Mouse (Mus musculus): Measurements from ENCODE around the gene Cwc27.

Gene Cwc27

DNA sequence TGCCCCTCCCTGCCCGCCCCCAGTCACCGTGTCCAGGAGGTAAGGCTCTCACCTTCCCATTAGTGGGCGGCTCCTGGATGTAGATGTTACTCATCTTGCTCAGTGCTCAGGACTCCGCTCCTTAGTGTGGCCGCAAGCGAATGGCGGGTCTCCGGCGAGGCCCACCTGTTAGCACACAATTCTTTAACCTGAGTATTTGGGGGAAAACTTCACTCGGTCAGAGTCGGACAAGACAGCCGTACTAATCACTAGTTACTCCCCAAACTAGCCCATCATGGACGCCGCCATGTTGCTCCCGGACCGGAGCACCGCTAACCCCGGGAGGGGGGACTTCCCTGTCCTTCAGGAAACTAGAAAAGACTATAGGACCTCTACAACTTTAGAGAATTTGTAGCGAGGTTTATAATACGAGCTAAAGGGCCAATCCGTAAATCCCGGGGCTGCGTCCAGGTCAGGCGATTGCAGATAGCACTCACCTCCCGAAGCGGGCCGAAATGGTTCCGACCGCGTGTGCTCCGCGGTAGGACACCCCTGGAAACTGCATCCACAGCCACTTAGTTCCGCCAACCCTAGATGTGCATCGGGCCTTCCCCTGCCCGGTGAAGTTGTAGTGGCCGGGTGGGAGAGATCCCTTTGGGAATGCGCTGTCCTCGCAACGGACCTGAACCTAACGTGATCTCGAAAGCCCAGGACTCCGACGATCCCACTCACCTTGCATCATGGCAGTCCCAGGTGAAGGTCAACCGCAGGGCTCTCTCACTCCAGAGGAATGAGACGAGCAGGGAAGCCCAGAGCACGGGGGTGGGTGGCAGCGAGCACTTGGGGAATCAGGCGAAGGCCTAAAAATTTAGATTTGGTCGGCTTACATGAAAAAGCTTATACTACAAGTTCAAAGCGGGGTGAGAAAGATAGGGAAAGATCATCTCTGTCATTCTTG lies at the start of gene Cwc27:
Cwc27 (minus strand) TSS at position 508 of the 937 bp plus-strand sequence.
- ChIA-PET POLR2A (interaction anchor here in 2 of 4 experiments (0.6 to 2.5 kb wide), 16 partner anchors 9 to 299 kb away, joined by 3 to 9 read pairs (median 4); partner anchors contain the start of gene Shisal2b (in 1 of the 2)), CTCF (no interaction called here)

DNA sequence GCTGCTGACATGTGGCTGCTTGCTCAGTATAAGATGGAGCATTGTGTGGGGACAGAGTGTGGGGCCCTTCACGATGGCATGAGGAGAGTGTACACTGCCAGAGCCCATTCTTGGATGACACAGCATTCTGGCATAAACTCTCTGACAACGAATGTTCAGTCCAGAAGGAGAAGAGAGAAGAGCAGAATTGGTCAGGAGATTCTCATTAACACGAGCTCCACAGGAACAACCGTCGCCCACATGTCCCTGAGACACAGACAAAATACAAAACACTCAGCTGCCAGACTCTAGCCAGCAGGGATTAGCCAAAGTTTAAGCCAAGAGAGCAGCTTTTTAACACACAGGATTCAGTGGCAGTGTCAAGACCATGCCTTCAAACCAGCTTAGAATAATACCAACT lies 49.8 kb upstream of the Cwc27 start:
- CTCF ChIA-PET = no interaction called here
- POLR2A ChIA-PET = no interaction called here

DNA sequence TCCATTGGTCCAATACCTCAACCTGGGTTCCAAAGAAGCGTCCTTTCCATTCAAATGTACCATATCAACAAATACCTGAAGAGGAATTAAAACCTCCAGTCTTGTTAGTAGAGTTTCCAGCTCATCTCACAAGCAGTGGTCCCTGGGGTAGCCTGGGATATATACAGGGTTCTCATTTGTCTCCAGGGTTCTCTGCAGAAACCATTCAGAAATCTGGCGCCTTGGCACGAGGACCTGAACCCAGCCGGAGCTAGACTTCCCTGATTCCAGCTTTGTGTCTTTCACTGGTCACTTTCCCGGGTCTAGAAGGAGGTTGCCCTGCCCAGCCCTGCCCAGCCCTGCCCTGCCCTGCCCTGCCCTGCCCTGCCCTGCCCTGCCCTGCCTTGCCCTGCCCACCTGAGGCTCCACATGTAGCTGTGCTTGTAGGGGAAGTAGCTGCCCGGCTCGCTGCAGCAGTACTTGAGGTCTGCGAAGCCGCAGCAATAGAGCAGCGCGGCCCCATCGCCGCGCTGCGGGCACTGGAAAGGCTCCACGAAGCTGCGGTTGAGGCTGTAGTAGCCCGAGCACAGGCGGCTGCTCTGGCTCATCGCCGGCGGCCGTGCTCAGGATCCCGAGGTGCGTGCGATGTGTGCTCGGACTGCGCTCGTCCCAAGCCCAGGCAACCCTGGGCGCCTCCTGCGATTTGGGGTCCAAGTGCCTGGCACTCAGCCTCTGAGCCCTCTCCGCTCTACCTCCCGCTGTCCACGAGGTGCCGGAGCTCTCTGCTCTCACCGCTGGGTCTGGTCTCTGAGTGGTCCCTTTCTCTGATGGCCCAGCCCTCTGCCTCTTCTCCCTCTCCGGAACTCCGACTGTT lies 46.4 kb upstream of the Cwc27 start, which contains the start of gene Shisal2b:
Shisal2b (minus strand) TSS at position 767 of the 853 bp plus-strand sequence.
- ChIA-PET POLR2A (interaction anchor here in 3 of 4 experiments (0.5 to 1.9 kb wide), 6 partner anchors 9 to 654 kb away, joined by 3 to 9 read pairs (median 4); partner anchors contain the start of gene Cwc27 (in 1 of the 3)), CTCF (interaction anchor here in 2 of 4 experiments (0.6 to 0.9 kb wide), 2 partner anchors 78 to 406 kb away, joined by 3 read pairs; no protein-coding TSS in a partner anchor)

DNA sequence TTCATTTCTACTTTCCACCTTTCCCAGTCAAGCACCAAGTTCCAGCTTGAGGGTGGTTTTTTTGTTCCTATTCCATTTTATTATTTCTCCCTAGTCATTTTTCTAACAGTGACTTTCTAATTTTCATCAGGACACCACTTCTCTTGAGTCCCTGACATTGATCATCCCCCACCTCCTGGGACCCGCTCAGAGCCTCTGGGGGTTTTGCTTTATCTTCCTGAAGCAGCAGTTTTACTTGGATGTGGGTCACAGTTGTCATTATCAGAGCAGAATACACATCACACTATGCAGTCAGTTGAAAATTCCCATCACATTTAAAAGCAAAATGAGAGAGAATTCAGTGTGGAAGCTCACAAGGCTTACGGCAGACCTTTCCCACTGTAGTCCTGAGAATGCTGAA lies 36.7 kb upstream of the Cwc27 start:
- POLR2A ChIA-PET = interaction anchor here in 1 of 4 experiments (0.6 kb wide), 1 partner anchor 10 kb away, joined by 4 read pairs; no protein-coding TSS in a partner anchor
- CTCF ChIA-PET = no interaction called here

DNA sequence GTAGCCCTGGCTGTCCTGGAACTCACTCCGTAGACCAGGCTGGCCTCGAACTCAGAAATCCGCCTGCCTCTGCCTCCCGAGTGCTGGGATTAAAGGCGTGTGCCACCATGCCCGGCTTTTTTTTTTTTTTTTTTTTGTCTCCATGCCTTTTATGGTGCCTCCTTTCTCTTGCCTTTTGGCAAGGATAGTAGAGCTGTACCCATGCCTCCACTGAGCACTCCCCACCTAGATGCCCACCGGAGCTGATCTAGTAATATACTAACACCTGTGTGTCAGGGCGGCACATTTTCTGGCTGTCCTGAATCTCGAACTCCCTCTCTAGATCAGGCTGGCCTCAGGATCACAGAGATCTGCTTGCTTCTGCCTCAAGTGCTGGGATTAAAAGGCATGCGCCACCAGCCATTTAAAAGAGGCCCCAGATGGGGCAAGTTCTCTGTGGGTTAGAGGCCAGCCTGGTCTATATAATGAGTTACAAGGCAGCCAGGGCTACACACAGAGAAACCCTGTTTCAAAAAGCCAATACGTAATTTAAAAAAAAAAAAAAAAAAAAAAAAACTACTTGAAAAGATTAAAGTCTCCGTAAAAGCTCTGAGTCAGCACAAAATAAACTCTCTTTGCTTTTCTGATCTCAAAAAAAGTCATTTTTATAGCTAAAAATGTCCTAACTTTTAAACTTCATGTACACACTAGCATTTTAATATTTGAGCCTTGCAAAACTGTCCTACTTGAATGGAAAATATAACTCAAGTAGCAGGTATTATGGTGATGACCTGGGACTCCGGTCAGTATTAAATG lies 26.6 kb upstream of the Cwc27 start:
- CTCF ChIA-PET = interaction anchor here in 1 of 4 experiments (0.6 kb wide), 1 partner anchor 856 kb away, joined by 5 read pairs; no protein-coding TSS in a partner anchor

DNA sequence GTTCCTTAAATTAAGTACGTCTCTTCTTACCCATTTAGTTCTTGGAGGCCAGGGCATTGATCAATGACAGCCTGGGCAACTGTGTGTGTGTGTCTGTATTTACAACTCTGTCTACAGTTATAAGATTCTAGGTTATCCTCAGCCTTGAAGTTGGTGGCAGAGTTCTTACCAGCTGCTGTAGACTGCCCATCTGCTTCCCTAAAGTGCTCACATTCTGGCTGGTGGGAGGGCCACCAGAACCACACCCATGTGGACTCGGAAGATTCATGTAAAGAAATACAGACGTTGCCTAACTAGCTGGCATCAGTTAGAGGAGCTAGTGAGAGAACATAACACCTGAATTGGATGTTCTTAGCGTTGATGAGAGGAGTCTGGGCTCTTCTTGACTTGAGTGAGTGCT lies 25.0 kb upstream of the Cwc27 start:
- ChIA-PET POLR2A (interaction anchor here in 3 of 4 experiments (0.6 to 1.3 kb wide), 4 partner anchors 9 to 635 kb away, joined by 3 to 5 read pairs (median 4); partner anchors contain the start of gene Cwc27 (in 1 of the 3)), CTCF (no interaction called here)

More for the DNA sequence above, 26.6 kb upstream of the Cwc27 start:
- POLR2A ChIA-PET = interaction anchor here in 2 of 4 experiments (0.7 to 1.3 kb wide), 5 partner anchors 10 to 406 kb away, joined by 3 to 5 read pairs (median 4); no protein-coding TSS in a partner anchor

DNA sequence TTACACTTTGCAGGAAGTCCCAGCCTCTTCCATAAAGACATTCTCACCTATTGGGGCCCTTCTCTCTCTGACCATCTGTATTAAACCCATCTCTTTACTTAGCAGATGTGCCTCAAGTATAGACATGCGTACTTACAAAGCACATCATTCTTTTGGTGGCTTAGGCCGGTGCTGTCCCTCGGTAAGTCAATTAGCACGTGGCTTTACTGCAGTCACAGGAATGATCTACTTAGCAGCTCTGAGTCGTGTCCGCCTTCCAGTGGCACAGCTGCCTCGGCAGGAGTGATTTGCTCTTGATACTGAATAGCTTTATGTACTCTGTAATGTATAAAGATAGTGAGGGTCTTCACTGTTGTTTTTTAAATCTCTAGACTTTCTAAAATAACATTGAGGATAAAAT lies 20.7 kb upstream of the Cwc27 start:
- POLR2A ChIA-PET = no interaction called here

DNA sequence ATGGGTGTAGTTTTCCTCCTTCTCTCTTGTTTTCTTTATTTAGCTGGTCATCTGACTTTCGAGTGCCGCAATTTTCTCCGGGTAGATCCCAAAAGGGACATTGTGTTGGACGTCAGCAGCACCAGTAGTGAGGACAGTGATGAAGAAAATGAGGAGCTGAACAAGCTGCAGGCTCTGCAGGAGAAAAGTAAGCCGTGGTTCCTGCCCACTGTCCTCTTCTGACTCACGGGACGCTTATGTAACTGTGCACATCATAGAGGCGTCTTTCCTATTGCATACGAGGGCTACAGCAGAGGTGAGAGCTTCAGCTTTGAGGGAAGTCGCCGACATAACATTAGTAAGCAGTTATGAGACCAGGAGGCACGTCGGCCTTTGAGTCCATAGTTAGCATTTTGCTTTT lies 15.9 kb upstream of the Cwc27 start:
- CTCF ChIA-PET = no interaction called here
- POLR2A ChIA-PET = interaction anchor here in 3 of 4 experiments (0.6 to 2.0 kb wide), 3 partner anchors 10 to 1809 kb away, joined by 3 to 6 read pairs (median 3); no protein-coding TSS in a partner anchor

More for the DNA sequence above, 20.7 kb upstream of the Cwc27 start:
- CTCF ChIA-PET = no interaction called here

DNA sequence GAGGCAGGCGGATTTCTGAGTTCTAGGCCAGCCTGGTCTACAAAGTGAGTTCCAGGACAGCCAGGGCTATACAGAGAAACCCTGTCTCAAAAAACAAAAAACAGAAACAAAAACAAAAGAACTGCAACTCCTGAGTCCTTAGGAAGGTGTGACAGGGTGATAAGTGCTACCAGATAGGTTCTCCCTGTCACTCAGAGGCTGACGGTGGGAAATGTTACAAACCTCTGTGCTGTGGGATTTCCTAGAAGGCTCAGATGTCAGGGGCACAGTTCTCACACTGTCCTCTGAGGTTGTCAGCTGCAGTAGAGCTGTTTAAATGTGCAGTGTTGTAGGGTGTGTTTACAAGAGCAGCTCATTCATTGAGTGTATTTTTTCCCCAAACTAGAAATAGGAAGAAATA lies 8.5 kb upstream of the Cwc27 start:
- POLR2A ChIA-PET = interaction anchor here in 2 of 4 experiments (0.5 to 1.1 kb wide), 2 partner anchors 9 to 39 kb away, joined by 4 to 5 read pairs; partner anchors contain the start of gene Cwc27 (in 1 of the 2)
- CTCF ChIA-PET = no interaction called here

DNA sequence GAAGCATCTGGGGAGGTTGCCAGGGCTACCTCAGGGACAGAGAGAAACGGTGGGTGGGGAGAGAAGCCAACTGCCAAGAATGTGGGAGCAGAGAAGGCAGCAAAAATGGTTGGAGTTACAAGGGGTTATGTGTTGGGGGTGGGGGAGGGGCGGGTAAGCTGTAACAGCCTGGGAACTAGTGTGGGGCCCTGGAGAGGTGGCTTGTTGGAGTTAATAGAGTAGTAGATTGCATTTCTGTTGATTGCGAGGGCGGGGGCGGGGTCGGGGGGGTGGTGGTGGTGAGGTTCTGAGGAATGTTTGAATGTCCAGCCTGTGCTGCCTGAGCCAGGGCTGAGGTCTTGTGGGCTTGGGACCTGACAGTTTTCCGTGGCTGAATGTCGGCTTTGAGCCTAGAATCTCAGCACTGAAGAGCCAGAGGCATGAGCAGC lies 5.5 kb upstream of the Cwc27 start:
- POLR2A ChIA-PET = no interaction called here
- CTCF ChIA-PET = no interaction called here

DNA sequence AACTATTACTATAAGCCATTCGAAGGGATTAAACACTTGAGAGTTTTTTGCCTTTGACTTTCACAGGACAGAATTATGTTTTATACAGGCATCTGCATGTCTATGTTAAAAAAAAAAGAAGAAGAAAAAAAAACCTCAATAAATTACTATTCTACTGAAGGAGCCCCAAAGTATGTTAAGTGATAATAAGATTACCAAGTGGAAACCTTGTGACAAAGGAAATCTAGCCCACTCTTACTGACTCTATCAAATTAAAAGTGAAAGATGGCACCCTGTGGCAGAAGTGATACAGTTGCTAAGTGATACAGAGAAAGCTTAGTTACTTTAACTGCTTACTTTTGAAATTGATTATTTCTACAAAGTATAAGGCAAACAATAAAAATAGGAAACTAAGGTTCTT lies 5.0 kb upstream of the Cwc27 start:
- CTCF ChIA-PET = no interaction called here
- POLR2A ChIA-PET = no interaction called here

DNA sequence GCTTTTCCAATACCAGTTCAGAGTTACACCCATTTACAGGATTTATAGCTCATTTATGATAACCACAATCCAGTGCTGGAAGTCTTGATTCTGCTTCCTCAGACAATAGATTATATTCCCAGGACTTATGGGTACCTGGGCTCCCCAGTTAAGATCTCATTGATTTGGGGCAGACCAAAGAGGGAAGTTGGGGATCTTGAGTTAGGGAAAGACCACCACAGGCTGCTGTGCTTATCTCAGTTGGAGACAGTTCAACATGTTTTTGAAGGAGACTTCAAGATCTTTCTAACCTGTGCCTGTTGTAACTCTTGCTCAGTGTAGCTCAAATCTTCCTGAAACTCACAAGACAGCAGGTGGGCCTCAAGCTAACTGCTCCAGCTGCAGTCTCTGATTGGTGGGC lies 4.2 kb upstream of the Cwc27 start:
- POLR2A ChIA-PET = interaction anchor here in 1 of 4 experiments (1.3 kb wide), 1 partner anchor 9 kb away, joined by 3 read pairs; no protein-coding TSS in a partner anchor
- CTCF ChIA-PET = interaction anchor here in 1 of 4 experiments (0.6 kb wide), 1 partner anchor 1812 kb away, joined by 4 read pairs; no protein-coding TSS in a partner anchor

DNA sequence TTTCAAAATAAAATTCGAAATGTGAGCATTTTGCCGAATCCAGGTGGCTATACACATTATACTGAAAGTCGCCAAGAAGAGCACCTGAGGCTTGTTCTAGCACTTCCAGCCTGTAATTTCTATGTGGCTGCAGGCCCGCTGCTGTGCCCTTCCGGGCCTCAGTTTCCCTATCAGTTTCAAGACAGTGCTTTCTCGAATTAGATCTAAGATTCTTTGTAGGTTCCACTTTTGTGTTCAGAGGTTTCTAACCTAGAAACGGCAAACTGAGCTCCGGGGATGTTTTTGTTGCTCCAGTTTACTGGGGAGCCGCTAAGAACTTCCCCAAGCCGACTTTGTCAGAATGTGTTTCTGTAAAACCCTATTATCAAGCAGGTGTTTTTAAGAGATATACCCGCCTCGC lies 754 bp upstream of the Cwc27 start:
- ChIA-PET POLR2A (interaction anchor here in 2 of 4 experiments (0.6 to 2.5 kb wide), 13 partner anchors 12 to 379 kb away, joined by 3 to 9 read pairs (median 4); partner anchors contain the start of gene Shisal2b (in 1 of the 2)), CTCF (no interaction called here)

DNA sequence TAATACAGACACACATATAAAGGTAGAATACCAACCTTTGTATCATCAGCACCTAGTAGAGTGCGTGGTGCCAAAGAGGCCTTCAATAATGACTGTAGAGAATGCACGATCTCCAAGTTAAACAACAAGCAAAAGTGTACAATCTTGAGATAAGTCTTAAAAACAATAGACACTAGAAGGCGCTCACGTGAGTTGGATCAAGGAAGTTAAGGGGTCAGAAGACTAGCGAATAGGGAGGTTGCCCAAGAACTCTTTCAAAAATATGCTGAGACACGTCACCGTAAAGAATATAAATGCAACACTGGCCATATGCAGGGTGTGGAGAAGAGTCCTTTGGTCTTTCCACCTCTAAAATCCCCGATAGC lies 690 bp downstream of the Cwc27 start:
- POLR2A ChIA-PET = interaction anchor here in 1 of 4 experiments (0.6 to 2.1 kb wide), 11 partner anchors 9 to 121 kb away, joined by 3 to 9 read pairs (median 3); partner anchors contain the start of gene Shisal2b
- CTCF ChIA-PET = no interaction called here

DNA sequence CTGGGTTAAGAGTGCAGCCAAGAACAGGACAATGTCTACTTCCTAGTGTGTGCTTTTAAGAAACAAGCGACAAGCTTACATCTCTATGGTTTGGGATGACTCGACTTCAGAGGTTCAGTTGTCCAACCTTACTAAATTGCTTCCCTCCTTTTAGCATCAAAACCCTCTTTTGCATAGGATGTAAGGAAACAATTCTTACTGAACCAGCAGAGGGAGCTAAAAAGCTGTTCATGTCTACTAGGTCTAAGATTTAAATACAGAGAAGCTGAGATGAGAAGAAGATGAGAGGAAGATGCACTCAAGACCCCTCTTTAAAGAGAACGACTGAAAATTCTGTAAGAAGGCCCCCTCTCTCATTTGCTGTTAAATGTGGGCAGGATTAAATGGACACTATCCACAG lies 11.3 kb downstream of the Cwc27 start:
- ChIA-PET CTCF (interaction anchor here (0.5 to 2.3 kb wide), 18 partner anchors 9 to 1910 kb away, joined by 3 to 28 read pairs (median 4); no protein-coding TSS in a partner anchor), POLR2A (interaction anchor here in 1 of 4 experiments (1.0 to 1.5 kb wide), 3 partner anchors 8 to 12 kb away, joined by 4 to 5 read pairs (median 4); no protein-coding TSS in a partner anchor)

DNA sequence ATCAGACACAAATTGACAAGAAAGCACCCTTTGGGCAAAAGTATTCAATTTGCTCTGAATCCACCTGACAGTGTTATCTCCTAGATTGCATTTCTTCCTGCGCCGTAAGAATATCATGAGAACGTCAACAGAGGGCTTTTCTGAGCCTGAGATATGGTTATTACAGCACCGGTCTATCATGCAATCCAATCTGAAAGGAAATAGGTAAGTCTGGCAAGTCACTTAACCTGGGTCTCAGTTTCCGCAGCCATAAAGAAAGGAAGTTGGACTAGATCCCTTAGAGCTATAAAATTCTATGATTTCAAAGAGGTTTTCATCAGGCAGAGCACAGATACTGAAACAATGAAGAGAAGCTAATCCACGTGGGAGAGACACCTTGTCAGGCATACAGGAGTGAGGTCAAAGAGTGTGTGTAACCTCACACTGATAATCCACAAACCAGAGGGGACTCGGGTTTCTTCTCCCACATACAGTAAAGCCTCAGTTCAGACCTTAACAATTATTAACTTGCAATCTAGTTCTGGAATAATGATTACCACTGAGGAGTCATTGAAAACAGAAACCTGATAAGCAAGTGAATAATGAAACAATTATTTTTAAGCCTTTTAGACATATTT lies 17.3 kb downstream of the Cwc27 start:
- POLR2A ChIA-PET = no interaction called here
- CTCF ChIA-PET = no interaction called here

DNA sequence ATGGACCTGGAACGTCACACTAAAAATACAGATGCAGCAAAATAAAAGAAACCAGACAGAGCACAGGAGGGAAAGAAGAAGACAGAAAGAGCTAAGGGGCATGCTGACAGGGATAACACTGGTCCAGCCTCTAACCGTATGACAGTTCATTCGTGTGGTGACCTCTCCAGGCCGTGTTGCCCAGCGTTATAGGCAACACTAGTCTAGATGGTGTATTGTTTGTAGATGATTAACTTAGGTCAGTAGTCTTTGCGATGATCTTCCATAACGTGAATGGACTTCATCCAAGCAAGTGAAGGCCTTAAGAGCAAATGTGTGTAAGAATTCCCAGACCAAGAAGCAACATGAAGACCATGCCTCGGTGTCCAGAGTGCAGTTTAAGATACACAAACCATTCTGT lies 17.9 kb downstream of the Cwc27 start:
- CTCF ChIA-PET = no interaction called here
- POLR2A ChIA-PET = interaction anchor here in 2 of 4 experiments (0.6 to 0.7 kb wide), 3 partner anchors 20 to 775 kb away, joined by 3 to 4 read pairs (median 3); no protein-coding TSS in a partner anchor
